Mouse (Mus musculus) liver, embryonic 16.5 days (tissue): ENCODE measurements at regions not wholly inside any gene's neighbourhood (a gene's known extent, or its start where the extent isn't known, plus 50 kb on each side); places are given as distances from the start of the nearest gene placed in this dataset.

Experiments
- ATAC-seq: fragments of 200-750 bp; cut with Nextera tagmentation; 2 replicates; pipeline ENCODE4 v1.8.0; 2017; ENCODE audit warnings: low read depth, mild to moderate bottlenecking, moderate number of reproducible peaks, moderate library complexity
- H3K27ac ChIP-seq: fragments of 300-500 bp; sonication (generic); 2 replicates; pipeline ENCODE4 v1.5.1; 2014; ENCODE audit warnings: mild to moderate bottlenecking, low read length
- H3K27me3 ChIP-seq: fragments of 300-500 bp; sonication (generic); 2 replicates; pipeline ENCODE4 v1.6.1; 2014; ENCODE audit warnings: low read depth, low read length, mixed read lengths; ENCODE audit not compliant: control insufficient read depth, insufficient read depth
- H3K36me3 ChIP-seq: fragments of 300-500 bp; sonication (generic); 2 replicates; pipeline ENCODE4 v1.6.1; 2014; ENCODE audit warnings: mild to moderate bottlenecking; ENCODE audit not compliant: control insufficient read depth, insufficient read depth
- H3K4me1 ChIP-seq: fragments of 300-500 bp; sonication (generic); 2 replicates; pipeline ENCODE4 v1.6.1; 2014; ENCODE audit warnings: low read depth, low read length, mixed read lengths; ENCODE audit not compliant: control insufficient read depth
- H3K4me2 ChIP-seq: fragments of 300-500 bp; sonication (generic); 2 replicates; pipeline ENCODE4 v1.6.1; 2014; ENCODE audit warnings: low read depth, low read length, mixed read lengths
- H3K4me3 ChIP-seq: fragments of 300-500 bp; sonication (generic); 2 replicates; pipeline ENCODE4 v1.5.1; 2014; ENCODE audit warnings: low read depth, mild to moderate bottlenecking, low read length
- H3K9ac ChIP-seq: fragments of 300-500 bp; sonication (generic); 2 replicates; pipeline ENCODE4 v1.6.1; 2014; ENCODE audit warnings: low read depth, low read length
- H3K9me3 ChIP-seq: fragments of 300-500 bp; sonication (generic); replicated peaks from 2 replicates; pipeline ENCODE4 v1.6.1; 2016; ENCODE audit warnings: low read length; ENCODE audit not compliant: control insufficient read depth
- WGBS: fragments of 180-500 bp; shearing (Covaris S2); extraction: QIAGEN DNeasy Blood & Tissue Kit; methylation state at CpG from one replicate; pipeline ENCODE4 v1.1.7; 2014; ENCODE audit not compliant: insufficient replicate concordance; 5-methylcytosine and 5-hydroxymethylcytosine counted together

DNA sequence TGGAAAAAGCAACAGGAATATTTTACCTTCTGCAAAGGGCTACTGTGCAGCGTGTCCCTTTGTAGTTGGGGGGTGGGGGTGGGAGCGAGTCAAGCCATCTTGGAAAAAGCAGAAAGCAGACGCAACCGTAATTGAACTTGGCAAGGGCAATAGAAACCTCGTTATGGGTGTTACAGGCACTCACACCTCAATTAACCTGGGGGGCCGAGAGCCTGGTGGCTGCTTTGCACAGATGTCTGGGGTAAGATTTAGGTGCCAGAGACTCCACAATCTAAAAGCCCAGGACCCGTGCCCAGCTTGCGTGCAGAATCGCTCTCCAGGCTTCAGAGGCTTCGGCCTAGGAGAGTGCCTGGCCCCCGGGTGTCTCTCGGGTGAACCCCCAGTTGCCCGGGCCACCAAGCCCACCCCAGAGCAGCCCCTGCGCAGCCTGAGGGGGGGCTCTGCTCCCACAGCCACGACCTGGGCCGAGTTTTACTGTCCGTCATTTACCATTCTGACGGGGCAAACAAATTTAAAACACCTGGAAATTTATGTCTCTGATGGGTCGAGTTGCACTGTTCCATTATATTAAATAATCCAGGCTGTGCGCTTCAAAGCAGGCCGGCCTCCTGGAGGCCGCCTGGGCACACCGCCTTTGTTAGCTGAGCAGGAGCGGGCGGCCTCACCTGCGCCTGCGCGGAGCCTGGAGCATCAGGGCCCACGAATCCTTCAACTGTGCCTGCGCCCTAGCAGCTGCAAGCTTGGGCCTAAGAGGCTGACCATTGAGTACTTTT is 212.4 kb downstream of the Srbd1 start:
- H3K4me3 ChIP-seq: no peak overlapping the region
- H3K27ac ChIP-seq: no peak overlapping the region
- no peak overlapping the region for H3K9ac ChIP-seq
- no peak for ATAC-seq
- no peaks in the 10 kb centered on the region; the same call in 1 of the 2 replicates for H3K9me3 ChIP-seq
- H3K4me1 ChIP-seq: peaks cover 3% of the 10 kb centered on the region
- no peaks in the 10 kb centered on the region for H3K27me3 ChIP-seq
- WGBS: 81% methylated on average over 30 of the region's 30 CpGs
- H3K36me3 ChIP-seq: no peaks in the 10 kb centered on the region
- no peak overlapping the region for H3K4me2 ChIP-seq

DNA sequence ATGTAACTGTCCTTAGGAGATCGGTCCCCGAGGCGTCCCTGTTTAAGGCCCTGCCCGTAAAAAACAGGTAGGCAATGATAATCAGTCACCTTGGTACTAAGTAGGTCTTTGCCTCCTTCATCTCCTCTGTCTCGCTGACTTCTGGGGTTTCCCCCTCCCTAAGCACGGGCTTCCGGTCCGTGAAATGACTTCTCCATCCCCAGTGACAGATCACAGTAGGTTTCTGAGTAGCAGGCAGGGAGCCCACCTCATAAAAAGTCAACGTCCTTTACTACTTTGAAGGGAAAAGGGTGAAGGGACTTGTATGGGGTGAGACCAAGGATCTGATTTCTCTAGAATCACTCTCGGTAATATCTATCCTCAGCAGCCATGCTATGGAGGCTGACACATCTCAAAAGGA is 213.0 kb downstream of the Srbd1 start:
- peaks cover 3% of the 10 kb centered on the region for H3K4me1 ChIP-seq
- H3K27me3 ChIP-seq: no peaks in the 10 kb centered on the region
- WGBS: 68% methylated on average over 10 of the region's 10 CpGs
- no peak overlapping the region for H3K9ac ChIP-seq
- H3K27ac ChIP-seq: no peak overlapping the region
- ATAC-seq: no peak
- no peak overlapping the region for H3K4me3 ChIP-seq
- no peaks in the 10 kb centered on the region; the same call in 1 of the 2 replicates for H3K9me3 ChIP-seq
- no peaks in the 10 kb centered on the region for H3K36me3 ChIP-seq
- H3K4me2 ChIP-seq: no peak overlapping the region

DNA sequence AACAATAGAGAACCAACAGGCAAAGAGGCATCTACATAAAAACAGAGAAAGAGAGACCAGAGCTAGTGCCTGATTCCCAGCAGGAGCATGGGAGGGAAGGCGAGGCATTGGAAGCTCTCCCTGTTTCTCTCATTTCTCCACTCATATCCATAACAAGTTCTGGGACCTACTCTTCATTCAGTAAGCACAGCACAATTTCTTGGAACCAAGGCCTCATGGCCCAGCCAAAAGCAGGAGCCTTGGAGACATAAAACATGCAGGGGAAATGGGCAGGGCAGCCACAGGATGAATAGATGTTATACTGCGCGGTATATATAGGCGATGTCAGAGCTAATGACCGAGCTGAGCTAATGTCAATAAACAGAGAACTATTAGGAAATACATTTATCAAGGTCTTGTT is 214.2 kb downstream of the Srbd1 start:
- WGBS: 69% methylated on average over 5 of the region's 5 CpGs
- Histone ChIP-seq H3K9me3 (no peaks in the 10 kb centered on the region), H3K4me1 (peaks cover 3% of the 10 kb centered on the region), H3K36me3 (no peaks in the 10 kb centered on the region), H3K4me2 (no peak overlapping the region), H3K27ac (no peak overlapping the region), H3K27me3 (no peaks in the 10 kb centered on the region), H3K9ac (no peak overlapping the region), H3K4me3 (no peak overlapping the region)
- no peak for ATAC-seq

DNA sequence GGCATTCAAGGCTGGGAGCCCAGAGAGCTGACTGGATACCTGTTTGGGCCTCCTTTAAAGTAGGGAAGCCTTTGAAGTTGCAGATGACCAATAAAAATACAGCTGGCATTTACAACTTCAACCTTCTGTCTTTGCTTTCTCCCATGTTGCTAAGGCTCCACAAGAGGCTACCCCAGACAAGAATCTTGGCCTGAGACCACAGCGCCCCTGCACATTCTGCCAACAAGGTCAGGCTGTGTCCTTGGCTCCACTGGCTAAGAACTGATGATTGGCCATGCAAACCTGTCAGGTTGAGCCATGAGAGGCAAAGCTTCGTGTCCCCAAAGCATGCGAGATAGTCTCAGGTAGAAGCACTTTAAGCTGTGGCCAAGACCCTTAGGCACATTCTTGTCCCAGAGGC is 214.6 kb downstream of the Srbd1 start:
- Histone ChIP-seq H3K4me2 (no peak overlapping the region), H3K27ac (no peak overlapping the region), H3K27me3 (no peaks in the 10 kb centered on the region), H3K36me3 (no peaks in the 10 kb centered on the region), H3K4me3 (no peak overlapping the region), H3K9ac (no peak overlapping the region), H3K4me1 (peaks cover 3% of the 10 kb centered on the region), H3K9me3 (no peaks in the 10 kb centered on the region)
- 64% methylated on average over 3 of the region's 3 CpGs for WGBS
- ATAC-seq: no peak

DNA sequence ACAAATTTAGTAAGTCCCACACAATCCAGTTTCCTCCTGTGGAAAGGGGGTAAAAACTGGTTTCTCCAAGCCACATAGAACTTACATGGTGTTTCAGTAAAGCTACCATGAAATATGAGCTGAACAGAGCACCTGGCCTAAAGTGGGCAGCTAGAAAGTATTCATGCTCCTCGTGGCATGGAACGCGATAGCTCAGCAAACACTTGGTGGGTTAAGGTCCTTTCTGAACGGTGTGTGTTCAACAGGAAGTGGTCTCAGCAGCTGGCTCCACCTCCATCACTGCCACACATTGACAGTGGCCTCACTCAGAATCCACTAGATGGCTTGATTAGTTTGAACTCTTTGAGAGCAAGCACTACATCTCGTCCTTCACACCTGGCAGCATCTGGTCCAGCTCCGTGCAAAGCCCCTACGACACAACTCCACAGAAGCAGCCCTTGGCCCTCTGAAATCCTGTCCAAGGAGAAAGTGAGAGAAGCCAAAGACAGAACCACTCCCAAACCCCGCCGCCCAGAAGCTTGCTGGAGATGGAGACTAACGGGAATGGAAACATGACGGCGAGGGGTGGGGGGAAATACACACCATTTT is 215.2 kb downstream of the Srbd1 start:
- no peak overlapping the region for H3K9ac ChIP-seq
- H3K36me3 ChIP-seq: no peaks in the 10 kb centered on the region
- no peak overlapping the region for H3K27ac ChIP-seq
- WGBS: 64% methylated on average over 12 of the region's 12 CpGs
- H3K4me3 ChIP-seq: no peak overlapping the region
- no peak overlapping the region for H3K4me2 ChIP-seq
- no peaks in the 10 kb centered on the region for H3K9me3 ChIP-seq
- no peak for ATAC-seq
- peaks cover 3% of the 10 kb centered on the region for H3K4me1 ChIP-seq
- no peaks in the 10 kb centered on the region for H3K27me3 ChIP-seq

DNA sequence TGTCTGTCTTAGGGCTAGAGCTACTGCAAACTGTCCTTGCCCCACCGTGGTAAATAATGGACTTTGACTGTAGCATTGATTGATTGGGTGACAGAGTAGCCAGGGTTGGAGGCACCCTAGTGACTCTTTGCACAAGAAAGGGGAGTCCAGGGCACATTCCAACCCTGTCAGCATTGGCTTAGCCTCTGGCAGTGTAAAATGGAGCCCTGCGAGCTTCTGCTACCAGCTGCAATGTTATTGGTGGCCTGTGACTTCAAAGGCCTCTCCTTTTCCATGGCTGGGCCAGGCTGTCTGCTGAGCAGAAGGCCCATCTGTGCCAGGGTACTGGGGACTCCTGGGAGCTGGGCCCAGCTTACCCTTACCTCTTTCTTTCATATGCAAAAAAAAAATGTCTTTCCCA is 216.4 kb downstream of the Srbd1 start:
- no peak overlapping the region for H3K4me2 ChIP-seq
- no peaks in the 10 kb centered on the region for H3K36me3 ChIP-seq
- no peaks in the 10 kb centered on the region for H3K9me3 ChIP-seq
- ATAC-seq: peak; percentile 92
- no peak overlapping the region for H3K9ac ChIP-seq
- no peaks in the 10 kb centered on the region for H3K27me3 ChIP-seq
- H3K27ac ChIP-seq: peak overlapping the region; percentile 47
- peak overlapping the region; percentile 39 for H3K4me3 ChIP-seq
- WGBS: 50% methylated on average over 2 of the region's 2 CpGs
- H3K4me1 ChIP-seq: peaks cover 3% of the 10 kb centered on the region

DNA sequence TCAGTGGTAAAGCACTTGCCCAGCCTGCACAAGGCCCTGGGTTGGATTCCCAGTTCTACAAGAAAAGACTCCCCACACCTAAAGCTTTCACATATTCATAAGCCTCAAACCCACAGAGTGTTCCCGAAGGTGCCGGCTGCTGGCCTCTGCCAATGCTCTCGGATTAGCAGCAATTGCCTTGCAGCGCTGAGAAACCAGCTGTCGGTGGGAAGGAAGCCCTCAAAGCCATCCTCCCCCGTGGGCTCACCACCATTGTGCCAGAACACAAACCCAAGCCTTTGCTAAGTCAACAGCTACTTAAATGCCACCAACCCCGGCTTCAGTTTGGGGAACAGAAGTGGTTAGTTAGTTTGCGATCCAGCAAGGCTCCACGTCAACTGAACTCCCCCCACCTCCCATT is 217.7 kb downstream of the Srbd1 start:
- H3K4me1 ChIP-seq: peaks cover 3% of the 10 kb centered on the region
- no peaks in the 10 kb centered on the region for H3K36me3 ChIP-seq
- peak overlapping the region; percentile 28 for H3K4me2 ChIP-seq
- no peak overlapping the region for H3K9ac ChIP-seq
- H3K27me3 ChIP-seq: no peaks in the 10 kb centered on the region
- peak overlapping the region; percentile 39 for H3K4me3 ChIP-seq
- no peak for ATAC-seq
- no peaks in the 10 kb centered on the region for H3K9me3 ChIP-seq
- no peak overlapping the region for H3K27ac ChIP-seq
- WGBS: 61% methylated on average over 9 of the region's 9 CpGs

DNA sequence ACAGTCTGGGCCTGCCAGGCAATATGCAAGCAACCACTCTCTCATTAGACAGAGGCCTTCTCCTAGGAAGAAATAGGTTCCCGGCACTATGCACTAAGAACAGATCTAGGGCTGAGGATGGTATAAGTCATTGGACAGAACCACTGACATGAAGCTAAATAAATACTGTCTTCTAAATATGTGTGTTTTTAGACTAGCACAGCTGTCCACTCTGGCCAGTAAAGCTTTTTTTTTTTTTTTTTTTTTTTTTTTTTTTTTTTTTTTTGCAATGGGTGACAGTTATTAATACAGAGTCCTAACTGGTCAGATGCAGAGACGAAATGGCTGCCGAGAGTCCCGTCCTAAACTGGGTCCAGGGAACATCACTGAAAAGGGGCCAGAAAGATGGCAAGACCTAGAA is 218.9 kb downstream of the Srbd1 start:
- Histone ChIP-seq H3K27ac (no peak overlapping the region), H3K9me3 (no peaks in the 10 kb centered on the region), H3K4me2 (no peak overlapping the region), H3K27me3 (no peaks in the 10 kb centered on the region), H3K9ac (no peak overlapping the region), H3K36me3 (no peaks in the 10 kb centered on the region), H3K4me1 (peaks cover 3% of the 10 kb centered on the region), H3K4me3 (no peak overlapping the region)
- ATAC-seq: no peak
- WGBS: 62% methylated on average over 4 of the region's 4 CpGs

DNA sequence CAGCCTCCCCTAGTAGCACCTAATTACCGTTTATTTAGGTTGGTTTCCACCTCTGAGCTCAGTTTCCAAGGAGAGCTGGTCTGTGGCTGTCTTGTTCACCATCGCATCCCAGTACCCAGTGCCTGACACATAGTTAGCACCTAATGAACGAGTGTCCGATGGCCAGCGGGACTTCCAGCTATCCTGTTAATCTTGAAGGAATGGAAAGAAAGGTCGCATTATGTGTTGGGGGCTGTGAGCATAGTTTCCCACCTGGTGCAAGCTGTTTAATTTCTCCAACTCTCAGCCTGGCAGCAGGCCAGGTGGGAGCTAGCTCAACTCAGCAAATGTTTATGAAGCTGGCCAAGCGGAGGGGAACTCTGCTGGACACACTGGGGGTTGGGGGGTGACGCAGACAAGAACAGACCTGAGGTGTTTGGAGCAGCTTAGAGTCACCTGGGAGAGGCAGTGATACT is 223.7 kb downstream of the Srbd1 start:
- Histone ChIP-seq H3K4me1 (no peaks in the 10 kb centered on the region; the same call in none of the 2 replicates), H3K9ac (no peak overlapping the region), H3K27me3 (no peaks in the 10 kb centered on the region), H3K36me3 (no peaks in the 10 kb centered on the region), H3K9me3 (no peaks in the 10 kb centered on the region), H3K27ac (no peak overlapping the region), H3K4me2 (no peak overlapping the region), H3K4me3 (no peak overlapping the region)
- ATAC-seq: 0 out of 2 replicates have a peak, but pooled peaks have one; percentile 30
- 51% methylated on average over 8 of the region's 8 CpGs for WGBS
